Mouse (Mus musculus) urinary bladder, postnatal 4 days (tissue): ENCODE measurements around the gene Olfr1416.

Experiments used
- DNase-seq, 2 experiments: peaks; one replicate each; pipeline ENCODE4 v3.0.0; 2021 to 2022; ENCODE audit warnings: low spot score in 2 of 2

The Olfr1416 gene

DNA sequence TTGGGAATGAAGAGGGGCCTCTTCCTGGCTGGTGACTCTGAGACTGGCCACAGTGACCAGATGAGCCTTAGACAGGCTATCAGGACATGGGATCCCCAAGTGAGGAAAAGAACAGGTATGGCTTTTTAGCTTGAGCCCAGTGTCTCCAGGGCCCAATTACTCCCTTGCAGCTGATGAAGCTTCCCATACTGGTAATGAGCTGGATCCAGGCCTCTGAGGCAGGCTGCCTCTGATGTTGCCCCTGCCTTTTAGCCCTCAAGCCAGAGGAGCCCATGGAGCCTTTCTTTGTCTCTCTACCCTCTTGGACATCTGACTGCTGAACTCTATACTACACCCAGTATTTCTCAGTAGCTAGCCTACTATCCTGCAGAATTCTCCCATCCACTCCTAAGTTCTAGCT is at the start of gene Olfr1416:
TSS of gene Olfr1416 (minus strand) at position 101 of the 400 bp plus-strand sequence.
- DNase-seq: no peak

DNA sequence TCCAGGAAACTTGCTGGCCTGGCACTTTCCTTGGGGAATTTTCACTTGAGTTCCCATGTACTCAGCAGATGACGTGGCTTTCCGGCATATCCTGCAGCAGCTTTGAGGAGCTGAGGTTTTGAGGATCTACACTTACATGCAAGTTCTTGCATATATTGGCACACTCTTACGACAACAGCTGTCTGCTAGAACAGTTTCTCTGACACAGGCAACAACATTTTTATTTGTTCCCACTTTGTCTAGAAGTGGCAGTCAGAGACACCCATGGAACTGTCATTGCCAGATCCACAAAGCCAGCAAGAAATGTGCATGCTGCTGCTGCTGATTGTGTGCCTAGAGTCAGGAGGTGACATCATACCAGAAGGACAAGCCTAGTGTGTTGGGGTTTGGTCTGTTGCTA is 38.9 kb upstream of the Olfr1416 start:
- DNase-seq: no peak

DNA sequence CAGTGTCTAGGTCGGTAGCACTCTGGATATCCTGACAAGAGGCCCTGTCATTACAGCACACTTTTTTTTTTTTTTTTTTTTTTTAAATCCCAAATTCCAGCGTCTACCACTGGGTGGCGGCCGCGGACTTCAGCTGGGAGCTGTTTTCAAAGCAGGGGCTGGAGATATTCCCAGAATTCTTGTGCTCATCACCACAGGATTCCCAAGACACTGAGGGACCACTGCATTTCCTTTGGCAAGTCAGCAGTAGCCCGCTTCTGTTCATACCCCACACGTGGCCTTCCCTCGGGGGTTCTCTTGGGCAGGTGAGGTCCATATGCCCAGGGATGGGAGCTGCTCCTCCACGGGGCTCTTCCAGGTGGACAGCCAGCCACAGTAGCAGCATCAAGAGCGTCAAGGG is 36.5 kb upstream of the Olfr1416 start:
- no peak for DNase-seq

DNA sequence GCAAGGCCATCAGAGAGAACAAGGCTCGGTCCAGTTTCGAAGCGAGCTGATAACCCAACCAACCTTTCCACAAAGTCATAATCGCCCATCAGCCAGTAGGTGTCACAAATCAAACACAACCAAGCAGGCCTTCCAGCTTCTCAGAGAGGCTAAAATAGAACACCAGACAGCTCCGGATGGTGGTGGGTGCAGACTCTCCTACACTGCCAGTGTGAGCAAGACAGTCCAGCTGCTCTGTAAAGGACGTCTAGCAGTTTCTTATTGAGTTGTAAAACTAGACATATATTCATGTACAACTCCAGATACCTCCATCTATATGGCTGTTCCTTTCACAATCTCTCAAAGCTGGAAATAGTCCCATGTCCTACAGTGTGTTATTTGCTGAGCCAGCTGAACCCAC is 34.1 kb upstream of the Olfr1416 start:
- no peak for DNase-seq

DNA sequence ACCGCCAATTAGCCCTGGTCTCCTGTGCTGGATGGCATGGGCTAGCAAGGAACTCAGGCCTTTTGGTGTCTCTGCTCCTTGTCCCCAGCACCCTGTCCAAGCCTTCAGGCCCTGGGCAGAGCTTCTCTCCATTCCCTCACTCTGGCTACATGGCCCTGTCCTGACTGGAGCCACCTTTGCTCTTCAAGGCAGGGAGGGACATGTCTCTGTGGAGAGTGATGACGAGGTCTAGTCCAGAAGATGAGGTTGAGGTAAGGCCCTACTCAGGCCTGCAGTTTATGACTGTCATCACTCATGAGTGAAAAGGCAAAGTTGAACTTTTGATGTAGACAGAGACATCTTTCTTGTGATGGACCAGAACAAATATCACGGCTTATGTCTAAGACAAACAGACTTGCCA is 33.6 kb upstream of the Olfr1416 start, which contains the start of gene Olfr1414:
TSS of gene Olfr1414 (minus strand) at position 101 of the 400 bp plus-strand sequence.
- no peak for DNase-seq

DNA sequence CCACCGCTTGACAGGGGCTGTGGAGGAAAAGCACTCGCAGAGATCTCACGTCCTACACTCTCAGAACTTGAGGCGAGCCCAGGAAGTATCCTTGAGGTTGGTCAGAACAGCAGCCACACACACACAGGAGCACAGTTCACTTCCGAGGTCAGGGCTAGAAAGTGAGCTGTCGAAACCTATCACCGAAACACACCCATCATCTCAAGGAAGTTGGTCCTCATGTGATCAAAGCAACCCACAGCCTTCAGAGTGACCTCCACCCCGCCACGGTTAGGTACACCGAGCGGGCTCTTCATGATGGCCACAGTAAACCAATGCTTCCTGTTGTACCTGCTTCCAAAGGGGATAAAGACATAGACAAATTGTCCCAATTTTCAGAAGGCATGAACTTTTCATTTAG is 30.5 kb upstream of the Olfr1416 start:
- DNase-seq: no peak

DNA sequence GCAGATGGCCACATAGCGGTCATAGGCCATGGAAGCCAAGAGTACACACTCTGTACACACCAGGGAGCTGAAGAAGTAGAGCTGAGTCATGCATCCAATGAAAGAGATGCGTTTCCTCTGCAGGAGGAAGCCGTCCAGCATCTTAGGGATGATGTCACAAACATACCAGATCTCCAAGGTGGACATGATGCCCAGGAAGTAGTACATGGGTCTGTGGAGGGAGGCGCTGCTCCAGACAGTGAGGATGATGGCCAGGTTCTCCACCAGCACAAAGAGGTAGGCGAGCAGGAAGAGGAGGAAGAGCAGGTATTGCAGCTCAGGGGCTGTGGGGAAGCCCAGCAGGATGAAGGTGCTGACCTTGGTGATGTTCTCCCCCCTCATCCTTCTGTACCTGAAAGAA is 26.7 kb upstream of the Olfr1416 start:
- peak in 1 of 2 experiments; percentile 1 for DNase-seq

DNA sequence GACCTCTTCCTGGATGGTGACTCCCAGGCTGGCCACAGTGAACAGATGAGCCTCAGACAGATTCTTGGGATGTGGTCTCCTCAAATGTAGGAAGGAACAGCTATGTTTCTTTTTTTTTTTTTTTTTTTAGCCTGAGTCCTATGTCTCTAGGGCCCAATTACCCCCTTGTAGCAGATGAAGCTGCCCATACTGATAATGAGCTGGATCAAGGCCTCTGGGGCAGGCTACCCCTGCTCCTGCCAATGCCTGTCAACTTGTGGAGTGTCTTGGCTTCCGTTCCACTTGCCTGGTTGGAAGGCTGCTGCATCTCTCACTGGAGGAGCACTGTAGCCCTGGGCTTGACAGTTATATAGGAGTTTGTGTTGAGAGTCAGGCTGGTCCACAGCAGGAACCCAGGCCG is 11.1 kb upstream of the Olfr1416 start, which contains the start of gene Olfr1415:
TSS of gene Olfr1415 (minus strand) at position 101 of the 400 bp plus-strand sequence.
- DNase-seq: no peak

DNA sequence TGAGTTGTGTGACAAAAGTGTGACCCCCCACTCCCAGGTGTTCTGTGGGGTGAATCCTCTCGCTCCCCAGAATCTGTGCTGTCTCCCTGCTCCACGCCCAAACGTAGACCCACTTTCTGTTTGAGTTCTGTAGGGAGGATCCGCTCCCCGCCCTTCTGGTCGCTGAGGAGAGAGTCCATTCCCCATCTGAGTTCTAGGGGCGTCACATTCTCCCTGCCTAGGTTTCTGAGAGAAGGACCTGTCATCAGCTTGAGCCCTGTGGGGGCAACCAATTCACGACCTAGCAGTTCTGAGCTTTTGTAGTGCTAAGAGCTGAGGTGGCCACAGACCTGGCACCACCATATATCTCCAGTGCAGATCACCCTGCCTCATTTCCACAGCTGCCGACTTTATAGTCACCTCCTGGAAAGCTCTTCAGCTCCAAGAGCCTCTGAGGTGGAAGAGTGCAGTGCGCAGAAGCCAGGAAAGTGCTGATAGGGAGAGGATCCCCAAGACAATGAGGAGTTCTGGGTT is 10.8 kb downstream of the Olfr1416 start:
- DNase-seq: no peak

DNA sequence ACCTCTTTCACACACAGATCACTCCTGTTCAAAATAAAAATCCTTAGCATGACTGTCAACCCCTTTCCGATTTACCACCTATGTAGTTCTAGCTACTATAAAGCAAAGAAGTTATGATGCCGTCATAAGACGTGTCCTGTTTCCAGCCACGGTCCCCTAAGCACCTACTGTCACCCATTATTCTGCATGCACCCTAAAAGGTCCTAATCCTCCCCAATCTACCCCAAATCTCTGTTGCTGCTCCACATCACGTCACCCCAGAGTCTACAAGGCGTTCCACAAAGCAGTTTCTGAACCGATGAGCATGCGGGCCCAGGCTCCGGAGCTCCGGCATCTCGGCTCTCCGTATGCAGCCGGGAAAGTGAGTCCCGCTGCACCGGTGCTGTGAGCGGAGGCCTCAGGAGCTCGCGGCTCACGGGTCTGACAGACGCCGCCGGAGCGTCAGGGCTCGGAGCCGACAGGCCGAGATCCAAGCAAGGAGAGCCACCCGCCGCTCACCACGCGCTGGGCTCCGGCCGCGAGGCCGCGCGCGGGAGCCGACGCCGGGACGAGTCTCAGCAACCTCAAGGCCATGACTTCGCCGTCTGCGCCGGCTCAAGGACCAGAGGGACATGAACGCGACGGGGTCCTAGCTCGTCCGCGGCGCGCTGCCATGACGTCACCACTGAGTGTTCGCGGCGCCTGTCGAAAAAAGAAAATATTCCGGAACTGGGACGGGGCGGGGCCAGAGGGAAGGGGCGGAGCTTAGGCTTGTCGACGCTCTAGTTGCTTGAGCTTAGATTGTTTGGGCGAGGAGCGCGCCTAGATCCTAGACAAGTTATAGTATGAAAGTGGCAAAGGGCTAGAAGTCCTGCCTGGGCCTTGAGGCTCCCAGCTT is 11.5 kb downstream of the Olfr1416 start, which contains the start of gene Ndufa10:
TSS of gene Ndufa10 (minus strand) at position 696 of the 877 bp plus-strand sequence.
- DNase-seq: peak; percentile 89 to 97

DNA sequence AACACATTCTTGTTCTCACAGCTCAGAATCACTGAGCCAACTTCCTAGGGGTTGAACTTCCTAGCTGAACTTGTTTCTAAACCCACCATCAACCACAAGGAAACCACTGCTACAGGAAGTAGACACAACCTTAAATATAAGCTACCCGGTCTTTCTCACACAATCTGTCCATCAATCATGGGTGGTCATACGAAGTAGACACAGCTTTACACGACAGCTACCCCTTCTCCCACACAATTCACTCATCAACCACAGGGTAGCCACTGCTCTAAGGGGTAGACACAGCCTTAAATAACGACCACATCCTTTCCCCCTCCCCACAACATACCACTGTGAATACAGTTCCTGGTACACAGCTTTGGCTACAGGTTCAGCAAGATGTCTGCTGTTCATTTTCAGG is 16.0 kb downstream of the Olfr1416 start:
- DNase-seq: no peak

DNA sequence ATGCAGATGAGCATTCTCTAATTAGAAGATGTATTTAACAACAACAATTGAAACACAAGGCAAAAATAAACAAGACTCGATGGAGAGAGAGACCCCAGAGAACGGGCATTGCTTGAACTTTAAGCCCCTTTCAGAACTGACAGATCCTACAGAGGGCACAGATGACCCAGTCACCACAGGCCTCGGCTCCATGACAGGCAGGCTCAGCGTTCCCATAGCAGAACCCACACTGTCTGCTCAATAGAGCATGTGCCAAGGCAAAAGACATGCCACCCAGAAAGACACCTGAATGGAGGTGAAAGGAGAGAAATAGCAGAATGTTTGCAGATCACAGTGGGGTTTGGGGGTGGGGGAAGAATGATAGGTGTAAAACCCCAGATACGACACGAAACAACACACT is 26.5 kb downstream of the Olfr1416 start:
- no peak for DNase-seq

DNA sequence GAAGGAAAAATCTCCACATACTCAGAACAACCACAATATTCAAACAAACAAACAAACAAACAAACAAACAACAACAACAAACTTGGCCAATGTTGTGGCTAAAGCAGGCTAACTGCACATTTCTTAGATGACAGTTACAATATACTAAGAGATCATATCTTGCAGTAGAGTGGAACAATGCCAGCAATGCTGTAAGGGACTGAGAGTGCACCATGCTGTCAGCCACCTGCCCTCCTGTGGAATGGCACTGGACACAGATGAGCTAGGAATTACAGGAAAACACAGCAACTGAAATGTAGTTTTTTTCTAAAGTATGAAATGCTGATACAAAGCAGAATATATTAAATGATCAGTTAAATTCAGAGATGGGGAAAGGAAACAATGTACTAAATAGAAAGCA is 27.2 kb downstream of the Olfr1416 start:
- DNase-seq: no peak

DNA sequence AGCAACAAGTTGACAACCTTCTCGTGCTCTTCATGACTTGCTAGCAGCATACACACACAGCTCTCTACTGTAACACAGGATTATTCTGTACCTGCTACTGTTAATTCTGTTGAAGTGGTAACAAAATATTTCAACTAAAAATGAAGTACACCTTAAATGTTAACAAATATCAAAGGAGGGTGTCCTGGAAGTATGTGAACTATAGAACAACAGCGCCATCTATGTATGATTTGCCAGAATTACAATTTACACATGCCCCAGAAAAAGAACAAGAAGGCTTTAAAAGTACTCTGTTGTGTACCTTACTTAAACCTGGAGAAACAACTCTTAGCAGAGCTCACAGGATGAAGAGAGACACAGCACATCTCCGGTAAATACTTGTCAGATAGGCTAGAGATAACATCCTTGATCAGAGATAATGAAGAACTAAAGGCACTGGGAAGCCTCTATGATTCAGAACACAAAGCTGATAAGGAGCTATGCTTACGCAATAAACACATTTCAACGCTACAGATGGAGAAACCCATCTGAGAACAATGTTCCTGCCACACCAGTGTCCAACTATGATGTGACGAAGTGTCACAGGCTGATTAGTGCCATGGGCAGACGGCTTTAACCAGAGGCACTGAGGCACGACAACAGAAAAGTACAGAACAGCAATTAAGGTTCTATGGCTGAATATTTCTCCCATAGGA is 31.0 kb downstream of the Olfr1416 start:
- no peak for DNase-seq

DNA sequence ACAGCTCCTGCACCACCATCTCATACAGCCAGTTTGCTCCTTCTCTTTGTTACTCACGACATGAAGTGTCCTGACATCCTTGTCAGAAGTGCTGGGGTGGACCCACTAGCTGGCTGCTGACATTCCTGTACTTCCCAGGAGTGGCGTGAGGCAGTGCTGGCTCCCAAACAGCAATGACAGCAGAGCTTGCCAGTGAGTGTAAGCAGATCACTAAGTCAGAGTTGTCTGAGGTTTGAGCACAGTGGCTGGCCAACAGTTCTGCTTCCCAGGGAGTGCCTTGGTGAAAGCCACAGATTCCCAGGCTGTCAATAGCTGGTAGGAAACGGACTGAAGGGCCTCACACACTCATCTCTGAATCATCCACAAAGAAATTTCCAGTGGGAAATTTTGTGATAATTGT is 36.6 kb downstream of the Olfr1416 start:
- DNase-seq: no peak

DNA sequence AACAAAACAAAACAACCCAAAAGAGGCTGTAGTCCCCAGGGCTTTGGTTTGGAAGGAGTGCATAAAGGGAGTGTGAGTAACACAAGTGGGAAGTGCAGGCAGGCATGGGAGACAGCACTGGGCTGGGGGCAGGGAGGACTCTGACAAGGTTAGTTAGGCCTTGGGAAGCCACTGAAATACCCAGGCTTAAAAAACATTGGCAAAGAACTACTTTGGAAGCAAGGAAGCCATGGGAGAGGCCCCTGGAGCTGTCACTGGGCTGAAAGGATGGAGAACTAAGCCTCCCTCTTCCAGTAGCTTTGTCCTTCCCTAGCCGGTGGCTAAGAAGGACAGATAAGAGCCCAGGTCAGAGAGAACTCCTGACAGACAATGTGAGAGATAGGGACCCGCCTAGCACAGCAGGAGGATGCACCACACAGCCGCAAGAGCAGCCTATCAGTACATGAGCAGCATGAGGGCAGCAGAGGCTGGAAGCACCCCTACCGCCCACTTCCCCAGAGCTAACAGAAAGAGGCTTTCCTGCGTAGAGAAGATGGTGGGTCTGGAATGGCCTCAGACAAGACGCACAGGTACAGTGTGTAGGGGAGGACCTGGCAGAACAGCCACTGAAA is 43.4 kb downstream of the Olfr1416 start:
- DNase-seq: no peak

DNA sequence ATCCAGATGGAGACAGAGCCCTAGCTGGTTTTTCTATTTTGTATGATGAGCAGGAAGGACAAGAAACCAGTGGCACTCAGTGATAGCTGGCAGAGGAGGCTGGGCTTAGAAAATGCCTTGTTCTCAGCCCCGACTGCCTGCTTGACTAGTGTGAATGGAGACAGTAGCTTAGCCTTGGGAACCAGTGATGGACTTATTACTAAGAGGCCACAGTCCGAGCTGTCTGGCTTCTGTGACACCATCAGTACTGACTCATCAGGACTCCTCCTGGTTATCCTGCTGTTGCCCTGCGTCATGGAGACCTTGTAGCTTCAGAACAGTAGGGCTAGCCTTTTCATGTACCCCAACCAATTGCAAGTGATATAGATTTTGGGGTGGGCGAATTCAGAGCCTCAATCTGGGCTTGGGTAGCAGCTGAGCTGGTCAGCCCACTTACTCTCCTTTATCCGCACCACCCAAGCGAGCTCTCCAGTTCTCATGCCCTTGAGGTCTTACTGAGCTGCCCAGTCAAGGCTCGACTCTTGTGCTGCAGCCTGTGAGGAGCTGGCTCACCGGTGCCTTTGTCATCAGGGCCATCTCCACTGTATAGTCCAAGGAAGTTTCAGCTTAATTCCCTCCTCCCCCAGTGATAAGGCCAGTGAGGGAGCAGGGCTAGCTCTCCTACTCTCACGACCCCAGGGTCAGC is 44.7 kb downstream of the Olfr1416 start:
- no peak for DNase-seq

DNA sequence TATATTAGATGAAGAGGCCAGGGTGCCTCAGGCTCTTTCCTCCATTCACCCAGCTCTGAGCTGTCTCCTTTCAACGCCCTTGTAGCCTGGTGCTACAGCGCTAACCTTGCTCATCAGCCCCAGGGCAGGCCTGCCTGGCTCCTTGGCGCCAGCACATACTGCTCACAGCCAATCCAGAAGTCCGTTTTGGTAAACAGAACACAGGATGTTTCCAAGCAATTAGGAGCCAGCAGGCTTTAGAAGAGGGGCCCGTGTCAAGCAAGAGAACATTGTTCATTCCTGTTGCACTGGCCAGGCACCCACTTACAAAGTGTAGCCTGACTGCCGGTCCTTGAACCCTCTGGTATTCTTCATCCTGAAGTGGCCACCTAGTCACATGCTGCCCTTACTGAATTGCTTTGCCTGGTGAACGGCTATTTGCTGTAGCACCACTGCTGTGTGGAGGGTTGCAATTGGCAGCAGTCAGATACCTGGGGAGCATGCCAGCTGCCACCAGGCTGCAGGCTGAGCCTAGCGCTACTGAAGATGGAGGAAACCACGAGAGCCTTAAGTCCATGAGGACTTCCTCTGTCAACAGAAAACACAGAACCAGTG is 47.1 kb downstream of the Olfr1416 start:
- DNase-seq: no peak

DNA sequence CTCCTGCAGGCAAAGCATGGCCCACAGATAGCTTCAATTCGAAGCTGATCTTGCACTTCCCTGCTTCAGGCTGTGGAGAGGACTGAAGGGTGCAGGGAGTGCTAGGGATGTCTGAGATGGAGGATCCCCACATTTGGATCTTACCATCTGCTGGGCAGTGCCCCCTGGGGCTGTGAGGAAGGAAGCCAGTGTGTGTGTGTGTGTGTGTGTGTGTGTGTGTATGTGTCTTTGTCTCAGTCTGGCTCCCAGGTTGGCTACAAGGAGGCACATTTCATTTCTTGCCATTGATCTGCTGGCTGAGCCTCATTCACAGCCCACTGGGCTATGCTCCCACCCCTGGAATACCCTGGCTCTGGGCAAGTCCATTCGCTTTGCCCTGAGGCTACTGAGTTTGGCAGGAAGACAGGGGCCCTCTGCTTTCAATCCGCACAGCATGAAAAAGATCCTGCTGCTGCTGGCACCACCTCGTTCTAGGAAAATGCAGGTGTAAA is 48.0 kb downstream of the Olfr1416 start:
- DNase-seq: no peak

DNA sequence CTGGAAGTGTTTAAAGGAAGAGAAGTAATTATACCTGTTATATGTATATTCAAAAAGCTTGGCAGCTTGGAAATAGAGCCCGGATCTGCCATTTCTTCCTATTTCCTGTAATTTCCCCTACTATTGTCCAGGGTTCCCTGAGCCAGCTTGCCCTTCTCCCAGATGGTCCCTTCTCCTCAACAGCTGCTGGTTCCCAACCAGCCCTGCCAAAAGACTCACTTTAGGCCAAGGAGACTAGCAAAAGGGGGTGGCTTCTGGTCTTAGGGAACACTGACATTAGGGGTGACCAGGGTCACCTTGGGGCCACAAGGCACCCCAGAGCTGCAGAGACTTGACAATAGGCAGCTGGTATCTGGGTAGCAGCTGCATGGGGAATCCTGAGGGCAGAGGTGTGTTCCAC is 49.9 kb downstream of the Olfr1416 start:
- DNase-seq: no peak

DNA sequence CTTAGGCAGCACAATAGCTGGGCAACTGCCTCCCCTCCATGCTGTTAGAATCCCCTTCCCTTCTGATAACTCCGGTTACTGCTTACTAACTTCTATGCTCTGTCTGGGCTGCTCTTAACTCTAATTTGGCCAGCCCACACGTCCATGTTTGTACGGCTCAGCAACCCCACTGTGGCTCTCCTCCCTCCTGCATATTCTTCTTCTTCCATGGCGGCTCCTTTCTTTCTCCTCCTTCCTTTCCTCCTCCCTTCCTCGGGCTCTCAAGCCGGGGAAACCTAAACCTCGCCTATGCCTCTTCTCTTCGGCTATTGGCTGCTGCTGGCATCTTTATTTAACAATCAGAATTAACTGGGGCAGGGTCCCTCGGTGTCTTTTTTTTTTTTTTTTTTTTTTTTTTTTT is 52.1 kb downstream of the Olfr1416 start:
- DNase-seq: no peak
